Mouse (Mus musculus) small intestine, adult 2 months (tissue): ENCODE measurements around the gene Med13.

Experiments used
- CTCF ChIP-seq: fragments of 200-500 bp; IDR thresholded peaks from 2 replicates; pipeline ENCODE4 v1.5.1; 2012; ENCODE audit warnings: low read depth, mild to moderate bottlenecking, control low read depth, inconsistent platforms, low read length, moderate library complexity, mixed read lengths; ENCODE audit not compliant: insufficient replicate concordance, insufficient read length; ENCODE audit errors: extremely low read depth
- POLR2A ChIP-seq: fragments of 200-500 bp; IDR thresholded peaks from 2 replicates; pipeline ENCODE4 v1.6.1; 2012; ENCODE audit warnings: low read depth, mild to moderate bottlenecking, control low read depth, inconsistent platforms, low read length, moderate library complexity

DNA sequence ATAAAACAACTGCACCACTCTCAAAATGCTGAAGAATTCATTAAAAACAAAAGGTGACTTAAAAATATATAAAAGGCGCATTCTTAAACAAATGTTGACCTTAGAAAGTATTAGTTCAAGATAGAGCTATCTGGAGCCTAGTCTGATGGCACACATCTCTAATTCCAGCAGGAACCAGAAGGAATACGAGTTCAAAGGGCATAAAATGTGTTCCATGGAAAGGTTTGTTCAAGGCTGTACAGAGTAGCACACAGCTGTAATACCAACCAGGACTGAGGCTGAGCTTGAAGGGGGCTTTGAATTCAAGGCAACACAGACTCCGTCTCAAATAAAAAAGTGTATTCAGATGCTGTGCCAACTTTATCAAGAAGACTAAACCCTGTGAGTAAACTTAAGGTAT, 3.8 kb downstream of the Med13 start:
- TF ChIP-seq POLR2A (no peak), CTCF (no peak)
